Mouse (Mus musculus) common myeloid progenitor, adult 5-6 weeks (primary cell): Measurements from ENCODE around the gene Sox21. TPM values are rescaled to one million over a fixed set of nuclear protein-coding genes. Genes with fewer than 3 reads are reported as not detected.

Experiments
- ATAC-seq: replicated peaks from 2 replicates; pipeline ENCODE4 v1.8.0; 2016; ENCODE audit warnings: low read depth, mild to moderate bottlenecking, moderate TSS enrichment, inconsistent platforms; ENCODE audit not compliant: poor library complexity, severe bottlenecking
- total RNA-seq: library from RNA; stranded (forward); fragments of 200-1000, 187-1606 nt; gene quantifications from 2 replicates; pipeline ENCODE4 v1.2.3, GENCODE M21; 2017

Sox21 gene
- not detected in 2 replicates for total RNA-seq

DNA sequence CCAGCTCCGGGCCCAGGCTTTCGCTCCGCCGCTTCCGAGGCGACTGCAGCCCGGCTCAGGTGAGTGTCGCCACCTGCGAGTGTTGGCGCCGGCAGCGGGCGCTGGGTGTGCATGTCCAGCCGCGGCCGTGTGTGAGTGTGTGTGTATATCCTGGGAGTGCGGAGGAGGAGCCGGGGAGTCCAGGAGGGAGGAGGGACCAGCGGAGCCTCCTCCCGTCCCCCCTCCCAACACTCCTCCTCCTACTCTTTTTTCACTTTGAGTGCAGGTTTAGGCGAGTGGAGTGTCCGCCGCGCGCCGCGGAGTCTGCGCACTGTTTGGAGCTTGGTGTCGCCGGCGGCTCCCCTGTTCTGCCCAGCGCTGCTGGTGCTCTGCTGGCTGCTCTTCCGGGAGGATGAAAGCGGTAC lies at the start of gene Sox21:
TSS of gene Sox21 (minus strand) at position 145 of the 404 bp plus-strand sequence.
- ATAC-seq, result peak; percentile 34

DNA sequence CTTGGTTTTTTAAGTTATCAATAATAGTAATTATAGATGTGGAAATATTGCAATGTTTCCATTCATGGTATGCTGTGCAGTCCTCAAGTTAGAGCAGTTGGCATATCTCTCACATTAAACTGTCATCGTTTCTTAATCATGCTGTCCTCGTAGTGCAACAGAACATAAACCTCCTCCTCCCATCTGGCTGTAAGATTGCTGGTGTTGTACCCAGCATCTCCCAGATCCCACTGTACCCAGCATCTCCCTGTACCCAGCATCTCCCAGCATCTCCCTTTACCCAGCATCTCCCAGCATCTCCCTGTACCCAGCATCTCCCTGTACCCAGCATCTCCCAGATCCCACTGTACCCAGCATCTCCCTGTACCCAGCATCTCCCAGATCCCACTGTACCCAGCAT lies 49.3 kb upstream of the Sox21 start:
- ATAC-seq, result no peak

DNA sequence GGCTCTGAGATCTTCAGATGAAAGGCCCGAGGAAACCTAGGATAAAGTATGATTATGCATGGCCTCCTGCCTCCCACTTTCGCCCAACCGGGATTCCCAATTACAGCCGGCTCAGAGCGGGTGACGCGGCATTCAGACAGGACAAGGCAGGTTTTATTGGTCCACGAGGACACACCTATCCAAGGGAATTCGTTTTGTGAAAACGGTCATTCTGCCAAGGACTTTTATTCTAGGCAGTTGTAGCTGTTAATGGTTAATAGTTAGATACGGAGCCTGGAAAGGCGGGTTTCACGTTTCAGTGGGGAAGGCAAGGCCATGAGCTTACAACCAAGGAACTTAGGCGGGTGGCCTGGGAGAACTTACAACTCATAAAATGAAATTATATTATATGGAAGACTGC lies 46.1 kb upstream of the Sox21 start:
- ATAC-seq, result no peak

DNA sequence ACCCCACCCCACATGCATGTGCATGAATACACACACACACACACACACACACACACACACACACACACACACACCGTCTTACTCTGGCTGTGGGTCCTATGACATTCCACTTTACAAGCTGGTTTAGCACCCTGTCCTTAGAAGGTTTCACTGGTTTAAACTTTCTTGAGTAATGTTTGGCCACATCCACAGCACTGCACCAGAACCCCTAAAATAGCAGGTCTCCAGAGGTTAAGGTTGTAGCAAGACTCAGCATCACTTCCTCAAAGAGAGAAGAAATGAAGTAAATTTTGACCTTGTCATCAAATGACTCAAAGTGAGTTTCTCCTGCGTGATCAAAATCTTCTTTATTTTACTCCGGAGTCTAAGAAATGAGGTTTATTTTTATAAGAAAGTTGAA lies 45.4 kb upstream of the Sox21 start:
- ATAC-seq, result no peak

DNA sequence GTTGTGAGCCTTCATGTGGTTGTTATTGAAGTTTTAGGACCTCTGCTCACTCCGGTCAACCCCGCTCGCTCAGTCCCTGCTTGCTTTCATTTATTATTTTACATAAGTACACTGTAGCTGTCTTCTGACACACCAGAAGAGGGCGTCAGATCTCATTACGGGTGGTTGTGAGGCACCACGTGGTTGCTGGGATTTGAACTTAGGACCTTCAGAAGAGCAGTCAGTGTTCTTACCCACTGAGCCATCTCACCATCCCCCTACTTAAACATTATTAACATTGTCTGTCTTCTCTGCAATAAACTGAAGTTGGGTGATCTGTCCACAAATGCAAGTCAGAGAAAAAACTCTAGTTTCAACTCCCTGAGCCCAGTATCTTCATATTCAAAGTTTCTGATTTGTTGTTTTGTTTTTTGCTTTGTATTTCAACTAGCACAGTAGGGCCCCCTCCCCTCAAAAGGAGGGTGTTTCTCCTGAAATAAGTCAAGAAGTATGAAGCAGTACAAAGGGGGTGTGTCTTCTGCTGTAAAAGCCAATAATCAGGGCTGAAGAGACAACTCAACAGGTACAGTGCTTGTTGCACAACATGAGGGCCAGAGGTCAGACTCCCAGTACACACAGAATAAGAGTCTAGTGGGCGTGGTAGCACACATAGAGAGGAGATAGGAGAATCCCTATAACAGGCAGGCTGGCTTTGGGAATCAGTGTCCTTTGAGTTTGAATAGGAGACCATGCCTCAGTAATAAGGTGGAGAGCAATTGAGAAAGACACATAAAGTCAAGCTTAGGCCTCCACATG lies 41.1 kb upstream of the Sox21 start:
- ATAC-seq, result no peak

DNA sequence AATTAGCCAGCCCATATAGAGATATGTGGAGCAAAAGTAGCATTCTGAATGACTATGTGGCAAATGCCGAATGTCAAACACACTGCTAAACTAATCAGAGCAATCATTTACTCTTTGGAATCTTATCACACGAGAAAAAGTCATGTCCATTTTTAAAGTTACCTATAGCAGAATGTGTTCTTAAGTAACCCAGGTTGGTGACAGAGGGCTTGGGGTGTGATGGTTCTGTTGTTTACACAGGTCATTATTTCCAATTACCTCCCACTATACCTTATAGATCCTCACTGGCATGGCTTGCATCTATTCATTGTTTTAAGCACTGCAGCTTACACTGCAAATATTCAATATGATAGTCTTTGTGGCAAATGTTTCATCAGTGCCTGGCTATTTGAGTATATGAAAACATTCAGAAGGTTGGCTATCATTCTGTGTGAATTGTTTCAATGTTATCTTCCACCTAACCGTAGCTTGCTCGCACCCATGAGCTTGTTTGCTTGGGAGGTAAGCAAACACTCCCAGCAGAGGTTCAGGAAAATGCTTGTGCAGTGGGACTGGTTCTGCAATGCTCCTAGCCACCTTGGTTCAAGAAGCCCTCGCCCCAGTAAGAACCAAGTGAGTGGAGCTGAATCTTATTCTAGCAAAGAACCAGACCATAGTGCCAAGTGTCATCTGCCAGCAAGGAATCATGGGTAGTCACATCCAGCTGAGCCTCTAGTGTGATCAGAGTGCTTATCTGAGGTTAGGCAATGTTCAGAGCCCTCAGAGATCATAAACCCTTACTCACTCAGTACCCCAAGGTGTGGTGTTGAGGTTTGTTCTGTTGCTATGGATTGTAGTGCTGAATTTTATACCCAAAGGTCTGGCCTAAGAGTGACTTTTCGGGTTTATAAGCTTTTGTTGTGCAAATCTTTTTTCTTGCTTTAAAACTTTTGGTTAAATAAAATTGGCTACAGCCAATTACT lies 36.0 kb upstream of the Sox21 start:
- 0 out of 2 replicates have a peak, but pooled peaks have one; percentile 18 for ATAC-seq

DNA sequence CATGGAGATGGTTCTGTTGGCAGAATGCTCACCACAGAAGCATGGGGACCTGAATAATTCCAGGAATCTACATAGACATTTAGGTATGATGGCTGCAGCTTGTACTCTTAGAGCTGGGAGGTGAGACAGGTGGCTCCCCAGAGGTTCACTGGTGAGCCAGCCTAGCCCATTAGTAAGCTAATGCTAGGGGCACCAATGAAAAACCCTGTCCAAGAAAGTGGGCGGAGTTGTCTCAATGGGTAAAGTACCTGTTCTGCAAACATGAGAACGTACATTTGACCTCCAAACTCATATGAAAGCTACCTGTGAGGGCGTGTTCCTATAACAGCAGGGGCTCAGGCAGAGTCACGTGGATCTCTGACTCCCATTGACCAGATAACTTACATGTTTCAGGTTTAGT lies 32.0 kb upstream of the Sox21 start:
- ATAC-seq, result no peak

DNA sequence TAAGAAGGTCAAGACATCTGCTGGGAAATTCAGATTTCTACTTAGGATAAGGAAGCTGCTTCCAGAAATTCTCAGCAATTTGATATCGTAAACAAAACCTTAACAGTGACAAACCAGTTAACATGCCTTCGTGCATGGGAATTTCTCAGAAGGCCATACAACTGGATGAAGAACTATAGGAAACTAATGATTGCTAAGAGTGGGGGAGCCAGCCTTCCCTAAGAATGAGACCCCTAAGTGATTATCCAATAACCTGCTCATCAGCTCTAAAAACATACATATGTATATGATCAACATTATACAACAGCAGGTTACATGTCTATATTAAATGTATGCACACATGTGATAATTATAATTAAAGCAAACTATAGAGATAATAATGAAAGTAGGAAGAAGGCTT lies 29.8 kb upstream of the Sox21 start, which contains the start of gene Gm9376:
TSS of gene Gm9376 (plus strand) at position 301 of the 400 bp plus-strand sequence.
- no peak for ATAC-seq

DNA sequence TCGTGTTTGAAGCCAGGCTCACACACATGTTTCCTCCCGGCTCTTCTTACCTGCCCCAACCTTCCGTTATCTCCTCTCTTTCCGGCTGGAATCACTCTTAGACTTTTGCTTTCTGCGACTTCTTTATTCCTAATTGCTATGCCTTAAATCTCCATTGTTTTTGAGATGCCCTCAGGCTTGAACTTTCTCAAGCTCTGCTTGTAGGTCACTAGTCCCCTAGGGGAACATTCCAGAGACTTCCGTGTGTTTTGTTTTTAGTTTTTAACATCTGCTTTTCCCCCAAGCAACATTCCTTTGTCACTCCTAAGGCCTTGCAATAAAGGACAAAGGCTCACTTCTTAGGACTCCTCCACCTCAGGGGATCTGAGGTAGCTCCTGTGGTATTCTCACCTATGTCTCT lies 16.6 kb upstream of the Sox21 start:
- no peak for ATAC-seq

DNA sequence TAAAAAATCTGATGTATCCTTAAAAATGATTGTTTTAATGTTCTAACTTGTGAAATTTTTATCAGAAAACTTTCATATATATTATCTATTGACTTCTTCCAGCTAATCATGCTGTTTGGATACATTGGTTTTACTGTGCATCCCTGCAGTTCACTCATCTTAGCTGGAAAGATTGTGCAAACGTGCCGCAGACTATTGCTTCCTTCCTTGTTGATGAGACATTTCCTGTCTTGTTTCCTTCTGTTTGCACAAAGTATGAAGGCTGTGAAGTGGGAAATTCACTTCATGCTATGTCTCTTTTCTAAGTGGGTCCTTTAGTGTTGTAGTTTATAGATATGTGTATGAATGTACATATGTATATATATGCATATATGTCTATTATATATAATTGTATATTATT lies 4.6 kb upstream of the Sox21 start:
- ATAC-seq, result peak; percentile 40; the same call in 1 of the 2 replicates

DNA sequence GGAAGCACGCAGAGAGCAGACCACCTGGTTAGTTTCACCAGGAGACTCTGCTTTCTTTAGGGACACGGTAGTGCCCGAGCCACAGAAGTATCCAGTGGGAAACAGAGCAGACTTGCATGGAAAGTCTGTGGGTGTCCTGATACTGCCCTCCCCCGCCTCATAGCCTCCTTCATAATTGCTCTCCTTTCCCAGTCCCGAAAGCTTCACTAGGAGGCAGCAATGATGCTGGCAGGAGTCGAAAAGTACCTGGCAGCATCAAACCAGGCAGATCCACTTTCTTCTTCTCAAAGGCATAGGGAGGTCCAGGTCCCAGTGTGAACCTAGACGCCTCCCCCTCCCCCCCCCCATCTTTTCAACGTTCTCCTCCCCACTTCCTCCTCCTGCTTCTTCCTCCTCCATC lies 2.5 kb upstream of the Sox21 start:
- ATAC-seq, result no peak

DNA sequence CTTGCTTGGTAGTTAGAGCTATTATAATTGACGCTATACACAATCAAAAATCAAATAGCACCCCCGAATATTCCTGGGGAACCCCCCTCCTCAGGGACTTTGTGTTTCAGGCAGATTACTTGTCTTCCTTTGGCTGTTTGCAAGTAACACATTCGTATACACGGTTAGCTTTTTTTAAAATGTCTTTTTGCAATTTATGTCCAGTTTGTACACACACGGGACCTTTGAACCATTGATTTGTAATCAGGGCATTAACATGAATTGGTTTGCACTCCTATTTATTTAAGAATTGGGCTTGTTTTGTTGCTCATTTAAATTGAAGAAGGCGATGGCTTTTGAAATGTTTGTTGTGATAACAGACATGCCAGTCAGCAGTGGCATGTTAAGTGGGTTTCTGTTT lies 956 bp upstream of the Sox21 start:
- ATAC-seq, result no peak

DNA sequence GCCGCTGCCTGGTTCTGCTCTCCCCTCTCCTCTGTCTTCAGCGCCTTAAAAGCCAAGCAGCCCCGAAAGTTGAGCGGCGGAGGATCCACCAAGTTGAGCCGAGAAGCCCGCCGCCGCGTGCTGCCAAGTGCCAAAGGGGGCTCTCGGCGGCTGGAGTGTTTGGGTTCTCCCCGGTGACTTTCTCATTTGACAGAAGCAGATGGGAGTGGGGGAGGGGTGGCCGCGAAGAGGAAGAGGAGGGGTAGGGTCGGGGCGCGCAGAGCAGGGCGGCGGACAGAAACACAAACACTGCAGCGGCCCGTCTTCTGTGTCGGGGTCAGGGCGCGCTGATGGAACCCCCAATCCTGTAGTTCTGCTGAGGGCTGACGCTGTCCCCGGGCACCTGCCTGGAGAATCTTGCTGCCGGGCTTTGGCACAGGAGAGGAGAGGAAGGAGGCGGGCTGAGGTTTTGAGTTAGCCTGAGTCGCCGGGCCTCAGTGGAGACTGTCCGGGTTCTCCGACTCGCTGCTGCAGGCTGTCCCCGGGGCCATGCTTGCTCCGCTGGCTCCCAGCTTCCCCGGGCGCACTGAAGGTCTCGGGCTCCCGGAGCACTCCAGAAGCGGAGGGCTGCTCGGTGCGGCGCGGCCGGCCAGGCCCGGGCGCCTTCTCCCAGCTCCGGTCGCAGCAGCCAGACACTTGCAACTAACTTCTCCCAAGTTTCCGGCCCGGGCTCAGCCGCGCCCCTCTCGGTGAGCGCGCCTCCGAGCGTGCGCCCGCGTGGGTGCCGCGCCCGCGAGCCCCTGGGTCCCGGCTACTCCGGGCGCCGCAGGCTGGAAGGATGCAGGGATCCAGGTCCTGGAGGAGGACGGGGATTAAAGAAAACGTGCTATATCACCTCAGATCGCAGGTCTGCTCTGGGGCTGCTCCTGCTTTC lies 601 bp downstream of the Sox21 start:
- 0 out of 2 replicates have a peak, but pooled peaks have one; percentile 16 for ATAC-seq

DNA sequence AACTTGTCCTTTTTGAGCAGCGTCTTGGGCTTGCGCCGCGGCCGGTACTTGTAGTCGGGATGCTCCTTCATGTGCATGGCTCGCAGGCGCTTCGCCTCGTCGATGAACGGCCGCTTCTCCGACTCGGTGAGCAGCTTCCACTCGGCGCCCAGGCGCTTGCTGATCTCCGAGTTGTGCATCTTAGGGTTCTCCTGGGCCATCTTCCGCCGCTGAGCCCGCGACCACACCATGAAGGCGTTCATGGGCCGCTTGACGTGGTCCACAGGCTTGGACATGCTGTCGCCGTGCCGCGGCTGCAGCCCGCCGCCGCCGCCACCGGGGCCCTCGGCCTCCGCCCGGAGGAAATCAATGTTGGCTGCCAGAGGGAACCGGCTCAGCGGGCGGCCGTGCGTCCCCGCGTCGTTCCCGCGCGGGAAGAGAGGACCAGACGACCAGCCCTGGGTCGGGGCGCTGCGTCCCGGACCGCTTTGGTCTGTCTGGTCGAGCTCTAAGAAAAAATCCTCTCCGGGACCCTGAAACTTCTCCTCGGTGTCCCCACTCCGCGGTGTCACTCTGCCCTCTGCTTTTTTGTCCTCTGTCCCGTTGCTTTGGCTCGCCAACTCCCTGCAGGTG lies 1.4 kb downstream of the Sox21 start:
- no peak for ATAC-seq

DNA sequence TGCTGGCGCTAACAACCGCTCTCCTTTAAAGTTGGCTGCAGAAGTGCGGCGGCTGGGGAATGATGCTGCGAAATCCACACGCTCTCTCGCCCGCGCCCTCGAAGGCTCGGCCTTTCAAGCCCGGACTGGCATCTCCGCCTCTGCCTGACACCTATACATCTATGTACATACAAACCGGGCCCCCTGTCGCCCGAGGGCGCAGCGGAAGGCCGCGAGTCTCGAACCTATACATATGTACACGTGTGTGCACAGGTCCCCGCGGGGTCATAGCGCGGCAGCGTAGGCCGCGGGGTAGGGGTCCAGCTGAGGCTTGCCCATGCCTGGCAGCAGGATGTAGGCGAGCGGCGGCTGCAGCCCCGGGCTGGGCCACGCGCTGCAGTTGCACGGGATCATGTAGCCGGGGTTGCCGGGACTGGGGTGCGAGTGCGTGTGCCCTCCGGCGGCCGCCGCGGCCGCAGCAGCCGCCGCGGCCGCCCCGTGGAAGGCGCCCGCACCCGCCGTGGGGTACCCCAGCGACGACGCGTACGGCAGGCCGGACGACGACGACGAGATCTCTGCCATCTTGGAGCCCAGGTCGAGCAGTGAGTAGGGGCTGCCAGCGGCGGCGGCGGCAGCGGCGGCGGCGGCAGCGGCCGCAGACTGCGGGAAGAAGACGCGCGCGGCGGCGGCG lies 2.2 kb downstream of the Sox21 start:
- no peak for ATAC-seq

DNA sequence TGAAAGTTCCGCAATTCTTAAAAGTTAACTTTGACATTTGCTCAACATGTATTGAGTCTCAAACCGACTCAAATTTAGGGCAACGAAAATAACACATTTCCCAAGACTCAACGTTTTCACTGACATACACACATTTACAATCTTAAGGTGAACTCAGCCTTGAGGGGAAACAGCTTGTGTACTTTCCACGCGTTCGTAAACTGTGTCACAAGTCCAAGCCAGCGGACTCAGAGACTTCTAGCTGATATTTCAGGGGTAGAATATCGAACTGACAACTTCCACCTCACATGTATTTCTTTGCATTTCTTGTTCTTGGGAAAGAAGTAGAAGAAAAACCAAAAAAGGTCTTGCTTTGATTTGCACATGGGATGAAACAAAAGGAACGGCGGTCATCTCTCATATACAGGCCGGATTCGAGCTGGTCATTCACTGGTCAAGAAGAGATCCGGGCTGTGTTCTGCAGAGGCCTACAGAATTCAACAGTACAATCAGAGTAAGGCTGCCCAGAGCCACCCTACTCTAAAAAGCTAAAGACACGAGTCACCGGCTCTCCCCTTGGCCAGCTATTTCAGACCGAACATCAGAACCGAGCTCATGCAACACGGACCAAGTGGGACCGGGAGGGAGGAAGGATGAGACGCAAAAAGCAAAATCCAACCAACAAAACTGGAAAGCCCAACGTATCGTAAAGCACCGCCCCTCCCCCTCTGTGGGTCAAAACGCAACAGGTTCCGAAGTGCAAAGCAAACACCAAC lies 2.9 kb downstream of the Sox21 start:
- no peak for ATAC-seq

DNA sequence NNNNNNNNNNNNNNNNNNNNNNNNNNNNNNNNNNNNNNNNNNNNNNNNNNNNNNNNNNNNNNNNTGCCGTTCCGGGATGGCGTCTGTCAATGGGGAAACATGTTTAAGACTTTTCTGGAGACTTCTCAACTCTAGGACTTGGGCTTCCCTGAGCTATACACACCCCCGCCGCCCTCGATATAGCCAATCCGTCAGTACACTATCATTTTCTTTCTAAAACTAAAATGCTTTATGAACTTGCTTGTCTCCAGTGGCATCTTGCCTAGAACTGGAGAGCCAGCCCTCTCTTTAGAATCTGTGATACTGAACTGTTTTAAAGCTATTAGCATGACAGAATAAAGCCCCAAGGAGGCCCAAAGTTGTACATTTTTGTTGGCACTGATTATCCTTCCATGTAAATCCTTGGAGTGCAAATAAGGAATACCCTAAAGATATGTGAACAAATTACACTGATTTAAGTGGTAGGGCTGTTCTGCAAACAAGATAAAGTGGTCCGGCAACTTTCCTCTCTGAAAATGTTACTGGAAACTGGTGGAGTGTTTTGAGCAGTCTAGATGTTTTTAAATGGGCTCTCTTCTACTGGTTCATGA lies 4.4 kb downstream of the Sox21 start:
- no peak for ATAC-seq
